Mouse (Mus musculus): ENCODE results near the gene Tsc22d3.

DNA sequence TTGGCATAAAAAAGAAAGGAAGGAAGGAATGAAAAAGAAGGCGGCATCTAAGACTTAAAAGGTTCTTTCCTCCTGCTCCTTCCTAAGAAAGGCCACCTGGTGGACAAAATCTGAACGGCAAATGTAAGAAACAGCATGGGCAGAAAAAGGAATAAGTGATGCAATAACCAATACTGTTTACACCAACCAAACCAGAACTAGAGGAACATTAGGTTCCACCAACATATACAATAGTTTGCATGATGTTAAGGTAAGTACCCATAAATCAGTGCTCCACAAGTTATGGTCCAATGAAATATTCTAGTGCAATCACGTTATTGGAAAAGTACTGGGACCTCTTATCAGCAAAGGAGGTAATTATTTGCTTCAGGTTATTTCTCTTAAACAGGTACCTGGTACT lies 55.7 kb downstream of the Tsc22d3 start:
- TF ChIP-seq CTCF (IDR thresholded peaks at IDR 0.05; ENCODE audit: control insufficient read depth, insufficient read depth, insufficient read length): no peak
- no peak for TF ChIP-seq MYOG (IDR thresholded peaks at IDR 0.05; ENCODE audit: control insufficient read depth, extremely low read depth, insufficient read length)
- TF ChIP-seq MAX (IDR thresholded peaks at IDR 0.05): no peak
- no peak for TF ChIP-seq USF1 (IDR thresholded peaks at IDR 0.05; ENCODE audit: low read depth)
- no peak for TF ChIP-seq FOSL1 (IDR thresholded peaks at IDR 0.05; ENCODE audit: insufficient read depth, low read length, poor library complexity, severe bottlenecking)
- TF ChIP-seq CEBPB (IDR thresholded peaks at IDR 0.05; ENCODE audit: low read depth): peak; percentile 83
